Mouse (Mus musculus): Measurements from ENCODE around the gene Trit1.

GRCm38 (mm10) chr4:122999263-122999691, 17.1 kb upstream of the Trit1 start:
- TF ChIP-seq CTCF (IDR thresholded peaks at IDR 0.05; ENCODE audit: low read depth) (no peak), EP300 (optimal IDR thresholded peaks at IDR 0.05) (no peak)

All from stomach, postnatal 0 days (tissue).